Mouse (Mus musculus): ENCODE measurements around the gene Ntng2. TPM values are rescaled to one million over a fixed set of nuclear protein-coding genes. Genes with fewer than 3 reads are reported as not detected.

Ntng2 gene
- polyA plus RNA-seq, 1 experiment from 2014 or later = 1.2 TPM

GRCm38 (mm10) chr2:29183266-29183924 is 69.4 kb downstream of the Ntng2 start:
- no peaks in the 10 kb centered on the region for H3K4me1 ChIP-seq
- 68% methylated on average over 6 of the region's 6 CpGs for WGBS
- H3K9me3 ChIP-seq = no peaks in the 10 kb centered on the region
- no peak overlapping the region for H3K4me2 ChIP-seq (replicated peaks)
- no peak overlapping the region for H3K27ac ChIP-seq
- H3K27me3 ChIP-seq = no peaks in the 10 kb centered on the region
- ATAC-seq (ENCODE audit: insufficient number of reproducible peaks, insufficient read depth, low FRiP score, low TSS enrichment) = no peak
- H3K9ac ChIP-seq = no peak overlapping the region
- no peak overlapping the region for H3K4me3 ChIP-seq
- peaks cover 13% of the 10 kb centered on the region for H3K36me3 ChIP-seq

- ATAC-seq (ENCODE audit: insufficient number of reproducible peaks, insufficient read depth, low FRiP score, low TSS enrichment) = no peak
- no peak overlapping the region for H3K9ac ChIP-seq
- H3K27me3 ChIP-seq = no peaks in the 10 kb centered on the region
- H3K4me1 ChIP-seq = no peaks in the 10 kb centered on the region
- peaks cover 34% of the 10 kb centered on the region for H3K36me3 ChIP-seq
- H3K9me3 ChIP-seq = no peaks in the 10 kb centered on the region
- H3K27ac ChIP-seq = no peak overlapping the region
- 70% methylated on average over 2 of the region's 2 CpGs for WGBS
- no peak overlapping the region for H3K4me2 ChIP-seq (replicated peaks)
- no peak overlapping the region for H3K4me3 ChIP-seq
Observed at GRCm38 (mm10) chr2:29181111-29181510, 71.7 kb downstream of the Ntng2 start.

- ATAC-seq (ENCODE audit: insufficient number of reproducible peaks, insufficient read depth, low FRiP score, low TSS enrichment) = no peak
- WGBS = 85% methylated on average over 4 of the region's 4 CpGs
- peaks cover 40% of the 10 kb centered on the region for H3K36me3 ChIP-seq
Observed at GRCm38 (mm10) chr2:29179810-29180209, 73.0 kb downstream of the Ntng2 start.

DNA sequence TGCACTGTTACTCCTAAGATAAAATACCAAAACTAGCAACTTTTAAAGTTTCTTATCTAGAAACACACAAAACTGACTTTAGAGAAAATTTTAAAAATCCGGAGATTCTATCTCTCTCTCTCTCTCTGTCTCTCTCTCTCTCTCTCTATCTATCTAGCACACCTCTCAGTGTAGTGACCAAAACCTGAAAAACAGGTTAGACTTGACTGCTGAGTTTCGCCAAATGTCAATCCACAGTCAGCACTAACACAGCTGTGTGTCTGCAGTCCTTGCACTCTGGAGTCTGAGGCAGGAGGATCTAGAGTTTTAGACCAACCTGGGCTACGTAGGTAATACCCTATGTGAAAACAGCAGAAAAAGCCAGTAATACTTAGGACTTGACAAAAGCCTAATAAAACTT is 77.9 kb downstream of the Ntng2 start:
- Histone ChIP-seq H3K4me1 (no peaks in the 10 kb centered on the region), H3K36me3 (peaks cover 66% of the 10 kb centered on the region), H3K4me2 (replicated peaks) (no peak overlapping the region), H3K27ac (no peak overlapping the region), H3K9me3 (no peaks in the 10 kb centered on the region), H3K9ac (no peak overlapping the region), H3K27me3 (no peaks in the 10 kb centered on the region), H3K4me3 (no peak overlapping the region)
- no peak for ATAC-seq (ENCODE audit: insufficient number of reproducible peaks, insufficient read depth, low FRiP score, low TSS enrichment)
- WGBS = 80% methylated on average over 3 of the region's 3 CpGs

More at GRCm38 (mm10) chr2:29179810-29180209, 73.0 kb downstream of the Ntng2 start:
- Histone ChIP-seq H3K4me3 (no peak overlapping the region), H3K4me1 (no peaks in the 10 kb centered on the region), H3K9me3 (no peaks in the 10 kb centered on the region), H3K27ac (no peak overlapping the region), H3K27me3 (no peaks in the 10 kb centered on the region), H3K9ac (no peak overlapping the region), H3K4me2 (replicated peaks) (no peak overlapping the region)

- H3K4me1 ChIP-seq = no peaks in the 10 kb centered on the region
- no peaks in the 10 kb centered on the region for H3K9me3 ChIP-seq
- no peak overlapping the region for H3K27ac ChIP-seq
- H3K4me3 ChIP-seq = no peak overlapping the region
- peaks cover 62% of the 10 kb centered on the region for H3K36me3 ChIP-seq
- ATAC-seq (ENCODE audit: insufficient number of reproducible peaks, insufficient read depth, low FRiP score, low TSS enrichment) = no peak
- no peak overlapping the region for H3K9ac ChIP-seq
- WGBS = 89% methylated on average over 5 of the region's 5 CpGs
- H3K27me3 ChIP-seq = no peaks in the 10 kb centered on the region
- no peak overlapping the region for H3K4me2 ChIP-seq (replicated peaks)
Observed at GRCm38 (mm10) chr2:29168067-29168466, 84.7 kb downstream of the Ntng2 start.

- H3K4me2 ChIP-seq (replicated peaks) = no peak overlapping the region
- H3K27ac ChIP-seq = no peak overlapping the region
- no peak for ATAC-seq (ENCODE audit: insufficient number of reproducible peaks, insufficient read depth, low FRiP score, low TSS enrichment)
- no peaks in the 10 kb centered on the region for H3K4me1 ChIP-seq
- H3K36me3 ChIP-seq = peaks cover 74% of the 10 kb centered on the region
- H3K27me3 ChIP-seq = no peaks in the 10 kb centered on the region
- no peaks in the 10 kb centered on the region for H3K9me3 ChIP-seq
- 79% methylated on average over 2 of the region's 2 CpGs for WGBS
- no peak overlapping the region for H3K9ac ChIP-seq
- H3K4me3 ChIP-seq = no peak overlapping the region
Observed at GRCm38 (mm10) chr2:29151941-29152340, 100.9 kb downstream of the Ntng2 start.

Other genes with a start within 250 kb of the Ntng2 start
- gene Cfap77, start 197.9 kb downstream of the Ntng2 start, polyA plus RNA-seq (2016; fragmentation: Nextera tagmentation; extraction: Ambion mirVana) = 0.55 and 0.79 TPM in 2 replicates
- 11.4 and 12.4 TPM in 2 replicates for gene Ttf1, start 192.7 kb downstream of the Ntng2 start, polyA plus RNA-seq (2016; fragmentation: Nextera tagmentation; extraction: Ambion mirVana)
- 15.2 and 15.9 TPM in 2 replicates for gene Setx, start 128.8 kb downstream of the Ntng2 start, polyA plus RNA-seq (2016; fragmentation: Nextera tagmentation; extraction: Ambion mirVana)
- gene Med27, start 93.8 kb upstream of the Ntng2 start, polyA plus RNA-seq (2016; fragmentation: Nextera tagmentation; extraction: Ambion mirVana) = 53.7 and 55.9 TPM in 2 replicates